Mouse (Mus musculus) neutrophil, adult 5-6 weeks (primary cell): ENCODE data around the gene Krtap29-1. TPM values are rescaled to one million over a fixed set of nuclear protein-coding genes. Genes with fewer than 3 reads are reported as not detected.

Experiments used
- ATAC-seq: fragments of 151-379, 151-347 bp; 2 replicates; pipeline ENCODE4 v1.8.0; 2017; ENCODE audit warnings: mild to moderate bottlenecking, moderate TSS enrichment; ENCODE audit not compliant: insufficient number of reproducible peaks, poor library complexity, low FRiP score, severe bottlenecking; ENCODE audit errors: extremely low read depth
- total RNA-seq: library from RNA; stranded (forward); fragments of 200-1000 nt; gene quantifications from 2 replicates; pipeline ENCODE4 v1.2.3, GENCODE M21; 2017

The Krtap29-1 gene
- total RNA-seq = not detected in 2 replicates

- no peak for ATAC-seq
Observed at GRCm38 (mm10) chr11:99978953-99979352, at the start of gene Krtap29-1. TSS of gene Krtap29-1 (minus strand) at chr11:99979053.

- no peak for ATAC-seq
Observed at GRCm38 (mm10) chr11:100021438-100021837, 42.6 kb upstream of the Krtap29-1 start.

GRCm38 (mm10) chr11:100019466-100019865, 40.6 kb upstream of the Krtap29-1 start:
- ATAC-seq = no peak

GRCm38 (mm10) chr11:100016112-100016511, 37.3 kb upstream of the Krtap29-1 start, which contains the start of gene Krt33a:
TSS of gene Krt33a (minus strand) at chr11:100016212.
- no peak for ATAC-seq

GRCm38 (mm10) chr11:100013691-100014171, 34.9 kb upstream of the Krtap29-1 start:
- no peak for ATAC-seq

- no peak for ATAC-seq
Observed at GRCm38 (mm10) chr11:100010682-100011081, 31.8 kb upstream of the Krtap29-1 start.

GRCm38 (mm10) chr11:100008336-100008735, 29.5 kb upstream of the Krtap29-1 start:
- ATAC-seq = no peak

- no peak for ATAC-seq
Observed at GRCm38 (mm10) chr11:100006624-100007023, 27.8 kb upstream of the Krtap29-1 start.

GRCm38 (mm10) chr11:100005905-100006304, 27.1 kb upstream of the Krtap29-1 start:
- ATAC-seq = no peak

GRCm38 (mm10) chr11:100004846-100005245, 26.0 kb upstream of the Krtap29-1 start:
- ATAC-seq = 0 out of 2 replicates have a peak, but pooled peaks have one; percentile 9

GRCm38 (mm10) chr11:99999091-99999490, 20.2 kb upstream of the Krtap29-1 start:
- ATAC-seq = no peak

GRCm38 (mm10) chr11:99994384-99994661, 15.5 kb upstream of the Krtap29-1 start:
- ATAC-seq = no peak

- ATAC-seq = no peak
Observed at GRCm38 (mm10) chr11:99993620-99994383, 14.9 kb upstream of the Krtap29-1 start, which contains the start of gene Krtap17-1. TSS of gene Krtap17-1 (minus strand) at chr11:99993994.

- ATAC-seq = no peak
Observed at GRCm38 (mm10) chr11:99990571-99990970, 11.7 kb upstream of the Krtap29-1 start.

GRCm38 (mm10) chr11:99989881-99990405, 11.1 kb upstream of the Krtap29-1 start:
- ATAC-seq = no peak

- no peak for ATAC-seq
Observed at GRCm38 (mm10) chr11:99988530-99988929, 9.7 kb upstream of the Krtap29-1 start.

GRCm38 (mm10) chr11:99986180-99986647, 7.4 kb upstream of the Krtap29-1 start, which contains the start of gene Krtap16-1:
TSS of gene Krtap16-1 (minus strand) at chr11:99986597.
- no peak for ATAC-seq

- ATAC-seq = no peak
Observed at GRCm38 (mm10) chr11:99985291-99986092, 6.6 kb upstream of the Krtap29-1 start.

- ATAC-seq = no peak
Observed at GRCm38 (mm10) chr11:99983442-99983841, 4.6 kb upstream of the Krtap29-1 start.
